Mouse (Mus musculus): ENCODE measurements at regions not wholly inside any gene's neighbourhood (a gene's known extent, or its start where the extent isn't known, plus 50 kb on each side); places are given as distances from the start of the nearest gene placed in this dataset.

GRCm38 (mm10) chr7:71472384-71473141 lies 121.3 kb upstream of the Gm10295 start:
- no peaks in the 10 kb centered on the region for H3K36me3 ChIP-seq
- no peaks in the 10 kb centered on the region for H3K27me3 ChIP-seq
- H3K4me3 ChIP-seq = no peak overlapping the region
- H3K9me3 ChIP-seq = no peaks in the 10 kb centered on the region
- 47% methylated on average over 12 of the region's 12 CpGs for WGBS
- H3K9ac ChIP-seq = peak overlapping the region; percentile 22; the same call in 1 of the 2 replicates
- H3K4me1 ChIP-seq (replicated peaks) = peaks cover 22% of the 10 kb centered on the region
- peak overlapping the region; percentile 57 for H3K27ac ChIP-seq (replicated peaks)
- ATAC-seq (ENCODE audit: low read depth) = no peak
- peak overlapping the region; percentile 36 for H3K4me2 ChIP-seq

DNA sequence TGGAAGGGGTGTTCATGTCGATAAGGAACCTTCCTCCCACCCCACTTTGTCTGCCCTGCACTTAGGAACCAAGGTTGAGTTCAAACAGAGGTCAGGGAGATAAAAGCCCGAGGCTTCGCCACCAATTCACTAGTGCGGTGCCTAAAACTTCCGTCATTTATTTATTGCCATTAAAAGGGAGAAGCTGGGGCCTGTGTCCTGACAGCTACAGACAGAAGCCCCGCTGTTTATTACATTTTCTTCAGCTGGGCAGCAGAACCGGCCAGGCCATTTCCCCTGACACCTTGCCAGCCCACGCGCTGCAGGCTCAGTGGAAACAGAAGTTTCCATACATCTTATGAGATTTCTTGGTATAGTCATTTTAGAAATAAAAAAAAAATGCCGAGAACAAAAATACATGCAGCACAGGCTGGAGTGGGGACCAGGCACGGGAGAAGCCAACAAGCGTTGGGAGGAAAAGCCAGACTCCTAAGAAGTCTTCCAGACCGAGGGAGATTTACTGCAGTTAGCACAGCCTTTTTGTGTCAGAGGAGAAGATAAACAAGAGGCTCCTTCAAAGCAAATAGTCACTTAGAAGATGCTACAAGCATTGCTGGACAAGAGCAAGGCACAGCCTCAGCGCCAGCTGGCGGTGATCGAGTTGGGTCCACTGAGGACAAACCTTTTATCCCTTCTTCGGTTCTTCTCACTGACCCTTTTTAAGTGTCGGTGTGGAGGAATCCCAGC lies 120.5 kb upstream of the Gm10295 start:
- Histone ChIP-seq H3K27me3 (no peaks in the 10 kb centered on the region), H3K36me3 (no peaks in the 10 kb centered on the region), H3K4me3 (no peak overlapping the region), H3K4me1 (replicated peaks) (peaks cover 22% of the 10 kb centered on the region), H3K4me2 (peak overlapping the region; percentile 36), H3K9ac (0 out of 2 replicates have a peak overlapping the region, but pooled peaks have one; percentile 22), H3K27ac (replicated peaks) (peak overlapping the region; percentile 57), H3K9me3 (no peaks in the 10 kb centered on the region)
- 3% methylated on average over 18 of the region's 18 CpGs for WGBS
- ATAC-seq (ENCODE audit: low read depth) = peak; percentile 36; the same call in 1 of the 2 replicates

DNA sequence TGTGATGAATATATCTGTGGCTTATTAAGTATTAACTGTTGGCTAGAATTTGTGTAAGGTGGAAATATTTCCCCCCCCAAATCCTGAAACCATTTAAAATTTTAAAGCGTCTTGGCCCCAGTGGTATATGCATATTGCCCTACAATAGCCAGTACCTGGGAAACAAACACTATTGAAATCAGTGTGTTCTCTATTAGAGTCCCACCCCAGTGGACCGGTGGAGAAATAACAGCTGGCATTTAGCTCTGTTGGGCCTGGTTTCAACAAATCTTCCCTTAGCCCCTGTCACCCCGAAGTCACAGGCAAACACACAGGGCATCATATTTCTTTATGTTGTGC lies 120.0 kb upstream of the Gm10295 start:
- H3K27me3 ChIP-seq = no peaks in the 10 kb centered on the region
- H3K9me3 ChIP-seq = no peaks in the 10 kb centered on the region
- 0 out of 2 replicates have a peak overlapping the region, but pooled peaks have one; percentile 4 for H3K9ac ChIP-seq
- peak overlapping the region; percentile 36 for H3K4me2 ChIP-seq
- peaks cover 22% of the 10 kb centered on the region for H3K4me1 ChIP-seq (replicated peaks)
- no peaks in the 10 kb centered on the region for H3K36me3 ChIP-seq
- WGBS = 6% methylated on average over 3 of the region's 3 CpGs
- H3K27ac ChIP-seq (replicated peaks) = peak overlapping the region; percentile 43; the same call in 1 of the 2 replicates
- H3K4me3 ChIP-seq = no peak overlapping the region
- peak; percentile 23; the same call in 1 of the 2 replicates for ATAC-seq (ENCODE audit: low read depth)

GRCm38 (mm10) chr7:71470418-71470817 lies 119.1 kb upstream of the Gm10295 start:
- Histone ChIP-seq H3K27me3 (no peaks in the 10 kb centered on the region), H3K9ac (no peak overlapping the region), H3K27ac (replicated peaks) (no peak overlapping the region), H3K9me3 (no peaks in the 10 kb centered on the region), H3K36me3 (no peaks in the 10 kb centered on the region), H3K4me3 (no peak overlapping the region), H3K4me2 (no peak overlapping the region), H3K4me1 (replicated peaks) (peaks cover 22% of the 10 kb centered on the region)
- WGBS = 50% methylated on average over 2 of the region's 2 CpGs
- ATAC-seq (ENCODE audit: low read depth) = no peak

- Histone ChIP-seq H3K9ac (no peak overlapping the region), H3K4me1 (replicated peaks) (peaks cover 22% of the 10 kb centered on the region), H3K27ac (replicated peaks) (no peak overlapping the region), H3K4me3 (no peak overlapping the region), H3K36me3 (no peaks in the 10 kb centered on the region), H3K27me3 (no peaks in the 10 kb centered on the region), H3K4me2 (no peak overlapping the region), H3K9me3 (no peaks in the 10 kb centered on the region)
- 84% methylated on average over 4 of the region's 4 CpGs for WGBS
- ATAC-seq (ENCODE audit: low read depth) = no peak
Measured at GRCm38 (mm10) chr7:71469951-71470350, 118.7 kb upstream of the Gm10295 start.

GRCm38 (mm10) chr7:71467436-71468127 lies 116.3 kb upstream of the Gm10295 start:
- 64% methylated on average over 9 of the region's 9 CpGs for WGBS
- no peak for ATAC-seq (ENCODE audit: low read depth)
- no peak overlapping the region for H3K4me2 ChIP-seq
- H3K36me3 ChIP-seq = no peaks in the 10 kb centered on the region
- peaks cover 19% of the 10 kb centered on the region for H3K4me1 ChIP-seq (replicated peaks)
- no peak overlapping the region for H3K4me3 ChIP-seq
- H3K27me3 ChIP-seq = no peaks in the 10 kb centered on the region
- no peaks in the 10 kb centered on the region for H3K9me3 ChIP-seq
- H3K9ac ChIP-seq = no peak overlapping the region
- H3K27ac ChIP-seq (replicated peaks) = no peak overlapping the region

GRCm38 (mm10) chr7:71464127-71464526 lies 112.8 kb upstream of the Gm10295 start:
- ATAC-seq (ENCODE audit: low read depth) = no peak
- Histone ChIP-seq H3K36me3 (no peaks in the 10 kb centered on the region), H3K27ac (replicated peaks) (no peak overlapping the region), H3K9me3 (no peaks in the 10 kb centered on the region), H3K4me2 (no peak overlapping the region), H3K4me3 (no peak overlapping the region), H3K27me3 (no peaks in the 10 kb centered on the region), H3K4me1 (replicated peaks) (no peaks in the 10 kb centered on the region), H3K9ac (no peak overlapping the region)

DNA sequence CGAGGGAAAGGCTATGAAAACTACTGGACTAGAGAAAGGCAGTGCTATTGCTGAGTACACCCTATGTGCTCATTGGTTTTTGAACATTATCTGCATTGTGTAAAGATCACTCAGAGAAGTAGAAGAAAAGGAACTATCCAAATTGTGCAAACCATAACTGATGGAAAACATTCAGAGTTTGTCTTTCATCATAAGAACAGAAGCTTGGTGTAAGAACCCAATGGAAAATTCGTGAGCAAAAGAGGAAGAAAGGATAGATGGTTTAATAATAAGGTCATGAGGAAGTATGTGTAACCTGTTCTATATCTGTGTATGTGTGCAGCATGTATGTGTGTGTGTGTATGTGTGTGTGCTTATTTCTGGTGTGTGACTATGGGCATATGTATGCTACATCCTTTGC lies 112.3 kb upstream of the Gm10295 start:
- Histone ChIP-seq H3K36me3 (no peaks in the 10 kb centered on the region), H3K27me3 (no peaks in the 10 kb centered on the region), H3K9ac (no peak overlapping the region), H3K4me2 (no peak overlapping the region), H3K9me3 (no peaks in the 10 kb centered on the region), H3K27ac (replicated peaks) (no peak overlapping the region), H3K4me1 (replicated peaks) (peaks cover under 1% of the 10 kb centered on the region), H3K4me3 (no peak overlapping the region)
- 85% methylated on average over 2 of the region's 2 CpGs for WGBS
- no peak for ATAC-seq (ENCODE audit: low read depth)

DNA sequence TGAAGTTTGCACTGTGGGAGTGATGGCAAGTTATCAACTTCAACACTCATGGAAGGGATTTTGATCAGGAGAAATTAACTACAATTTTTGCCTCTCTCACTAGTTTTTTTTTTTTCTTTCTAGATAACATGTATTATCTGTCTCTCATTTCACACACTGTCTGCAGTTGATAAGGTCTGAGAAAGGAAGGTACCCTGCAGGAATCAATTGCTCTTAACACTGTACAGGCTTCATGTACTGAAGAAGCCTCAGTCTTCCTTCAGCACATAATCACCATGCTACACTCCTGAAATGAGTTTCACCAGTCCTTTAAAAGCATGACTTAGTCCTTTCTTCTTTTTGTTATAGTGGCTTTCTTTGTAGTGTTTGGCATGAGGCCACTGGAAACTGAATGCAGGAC lies 108.5 kb upstream of the Gm10295 start:
- H3K27me3 ChIP-seq = no peaks in the 10 kb centered on the region
- no peak overlapping the region for H3K4me2 ChIP-seq
- ATAC-seq (ENCODE audit: low read depth) = no peak
- H3K4me1 ChIP-seq (replicated peaks) = peaks cover 7% of the 10 kb centered on the region
- H3K4me3 ChIP-seq = no peak overlapping the region
- H3K9ac ChIP-seq = no peak overlapping the region
- no peak overlapping the region for H3K27ac ChIP-seq (replicated peaks)
- no peaks in the 10 kb centered on the region for H3K36me3 ChIP-seq
- H3K9me3 ChIP-seq = no peaks in the 10 kb centered on the region

GRCm38 (mm10) chr7:71458104-71458754 lies 106.9 kb upstream of the Gm10295 start:
- peaks cover 7% of the 10 kb centered on the region for H3K4me1 ChIP-seq (replicated peaks)
- no peak overlapping the region for H3K4me2 ChIP-seq
- H3K9ac ChIP-seq = no peak overlapping the region
- H3K4me3 ChIP-seq = no peak overlapping the region
- ATAC-seq (ENCODE audit: low read depth) = no peak
- H3K9me3 ChIP-seq = 0 out of 2 replicates have a peak, but pooled peaks cover 4% of the 10 kb centered on the region
- H3K36me3 ChIP-seq = no peaks in the 10 kb centered on the region
- 37% methylated on average over 5 of the region's 5 CpGs for WGBS
- no peak overlapping the region for H3K27ac ChIP-seq (replicated peaks)
- H3K27me3 ChIP-seq = no peaks in the 10 kb centered on the region

DNA sequence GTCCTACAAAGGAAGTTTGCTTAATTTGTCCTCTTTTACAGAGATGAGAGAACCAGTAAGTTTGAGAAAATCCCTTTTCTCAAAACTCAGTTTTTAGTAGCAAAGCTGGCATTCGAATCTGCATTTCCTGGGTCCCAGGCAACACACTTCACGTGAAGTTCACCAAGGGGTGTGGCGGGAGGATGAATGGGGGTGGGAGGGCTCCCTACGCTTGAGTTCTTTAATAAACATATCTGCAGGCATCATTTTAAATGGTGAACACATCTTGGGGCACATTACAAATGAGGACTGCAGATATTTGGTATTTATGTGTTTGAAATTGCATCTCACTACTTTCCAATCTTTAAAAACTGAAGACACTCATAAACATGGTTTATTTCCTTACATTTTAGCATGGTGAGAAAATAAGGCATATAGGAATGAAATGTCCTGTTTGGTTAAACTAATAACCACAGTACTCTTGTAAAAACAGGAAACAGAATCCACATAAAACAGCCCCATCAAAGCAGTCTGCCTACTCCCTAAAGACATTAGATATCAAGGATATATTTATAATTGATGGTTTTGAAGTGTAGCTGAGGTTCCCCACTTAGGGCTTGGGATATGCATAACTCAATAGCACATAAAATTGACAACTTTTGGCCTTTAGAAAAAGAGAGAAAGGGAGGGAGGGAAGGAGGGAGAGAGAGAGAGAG lies 106.3 kb upstream of the Gm10295 start:
- Histone ChIP-seq H3K4me1 (replicated peaks) (peaks cover 7% of the 10 kb centered on the region), H3K36me3 (no peaks in the 10 kb centered on the region), H3K9ac (no peak overlapping the region), H3K4me2 (no peak overlapping the region), H3K4me3 (no peak overlapping the region), H3K27me3 (no peaks in the 10 kb centered on the region), H3K9me3 (0 out of 2 replicates have a peak, but pooled peaks cover 4% of the 10 kb centered on the region), H3K27ac (replicated peaks) (no peak overlapping the region)
- WGBS = 77% methylated on average over 4 of the region's 4 CpGs
- no peak for ATAC-seq (ENCODE audit: low read depth)

Measured in neural tube, embryonic 13.5 days (tissue).